Mouse (Mus musculus) right cerebral cortex, postnatal 36 days (tissue): ENCODE results near the gene Vmn2r86.
"Not testable (repeated sequence)": the region's sequence is repeated elsewhere in the genome, so short reads cannot be mapped to it uniquely, and the experiment has no call there.

ENCODE experiments used
- DNase-seq, 2 experiments: peaks; one replicate each; pipeline ENCODE4 v3.0.0; 2022; ENCODE audit warnings: low spot score in 2 of 2, mixed read lengths in 1 of 2

Gene Vmn2r86

DNA sequence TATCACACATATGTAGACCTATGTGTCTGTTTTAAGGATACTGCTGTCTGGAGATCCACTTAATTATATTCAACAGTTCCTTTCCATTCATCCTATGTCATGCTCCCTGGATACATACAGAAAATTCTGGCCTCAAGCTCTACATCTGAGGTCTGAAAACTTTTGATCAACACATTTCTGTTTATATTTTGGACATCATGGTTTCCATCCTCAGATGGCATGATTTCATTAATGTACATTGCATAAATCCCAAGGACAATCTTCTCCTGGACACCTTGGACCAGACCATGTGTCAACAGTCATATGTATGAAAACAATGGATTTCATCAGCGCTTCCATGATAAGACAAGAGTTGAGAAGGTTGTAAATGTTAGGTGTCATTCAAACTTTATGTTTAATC, at the start of gene Vmn2r86:
Gene Vmn2r86 (minus strand): TSS at position 101 of the 400 bp plus-strand sequence.
- DNase-seq = not testable (repeated sequence)

- DNase-seq = no peak
Measured at GRCm38 (mm10) chr10:130497296-130497695, 41.4 kb upstream of the Vmn2r86 start, which contains the start of gene Vmn2r87. TSS of gene Vmn2r87 (minus strand) at chr10:130497396.

- DNase-seq = peak; percentile 2
Measured at GRCm38 (mm10) chr10:130470311-130470760, 14.5 kb upstream of the Vmn2r86 start.

GRCm38 (mm10) chr10:130444776-130445175, 11.1 kb downstream of the Vmn2r86 start:
- no peak for DNase-seq

DNA sequence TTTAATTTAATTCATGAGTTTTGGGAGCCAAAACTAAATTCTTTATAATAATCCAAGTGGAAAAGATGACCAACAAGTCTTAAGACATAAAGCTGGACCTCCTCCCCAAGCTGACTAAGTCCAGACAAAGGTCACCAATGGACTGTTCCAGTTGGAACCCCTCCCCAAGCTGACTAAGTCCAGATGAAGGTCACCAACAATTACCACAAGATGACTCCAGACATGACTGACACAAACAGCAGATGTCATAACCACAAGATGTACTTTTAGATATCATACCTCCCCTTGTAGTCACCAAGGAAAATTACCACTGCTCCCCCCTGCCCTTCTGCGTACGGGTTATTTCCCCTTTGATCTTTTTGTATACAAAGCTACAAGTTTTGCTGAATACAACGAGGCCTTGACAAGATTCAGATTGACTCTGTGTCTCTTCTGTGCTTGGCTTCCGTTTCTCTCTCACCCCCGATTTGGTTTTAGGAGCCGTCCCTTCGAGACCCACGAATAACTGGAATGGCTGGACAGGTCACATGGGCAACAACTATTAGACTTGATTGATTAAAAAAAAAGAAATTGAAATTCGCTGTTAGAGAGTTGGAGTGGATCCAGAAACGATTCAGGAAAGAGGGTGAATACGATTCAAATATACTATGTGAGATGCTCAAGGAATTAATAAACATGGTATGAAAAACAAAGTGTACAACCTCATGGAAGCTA, 21.5 kb downstream of the Vmn2r86 start:
- DNase-seq = not testable (repeated sequence)

DNA sequence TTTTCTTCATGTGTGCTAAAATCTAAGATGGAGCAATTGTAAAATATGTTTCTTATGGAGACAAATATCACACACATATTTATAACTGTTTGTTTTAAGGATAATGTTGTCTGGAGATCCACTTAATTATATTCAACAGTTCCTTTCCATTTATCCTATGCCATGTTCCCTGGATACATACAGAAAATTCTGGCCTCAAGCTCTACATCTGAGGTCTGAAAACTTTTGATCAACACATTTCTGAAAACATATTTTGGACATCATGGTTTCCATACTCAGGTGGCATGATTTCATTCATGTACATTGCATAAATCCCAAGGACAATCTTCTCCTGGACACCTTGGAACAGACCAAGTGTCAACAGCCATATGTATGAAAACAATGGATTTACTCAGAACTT, 26.2 kb downstream of the Vmn2r86 start, which contains the start of gene Vmn2r85:
Gene Vmn2r85 (minus strand): TSS at position 101 of the 400 bp plus-strand sequence.
- not testable (repeated sequence) for DNase-seq

GRCm38 (mm10) chr10:130422368-130422767, 33.5 kb downstream of the Vmn2r86 start:
- DNase-seq = not testable (repeated sequence)

- no peak for DNase-seq
Measured at GRCm38 (mm10) chr10:130420401-130420800, 35.4 kb downstream of the Vmn2r86 start.

DNA sequence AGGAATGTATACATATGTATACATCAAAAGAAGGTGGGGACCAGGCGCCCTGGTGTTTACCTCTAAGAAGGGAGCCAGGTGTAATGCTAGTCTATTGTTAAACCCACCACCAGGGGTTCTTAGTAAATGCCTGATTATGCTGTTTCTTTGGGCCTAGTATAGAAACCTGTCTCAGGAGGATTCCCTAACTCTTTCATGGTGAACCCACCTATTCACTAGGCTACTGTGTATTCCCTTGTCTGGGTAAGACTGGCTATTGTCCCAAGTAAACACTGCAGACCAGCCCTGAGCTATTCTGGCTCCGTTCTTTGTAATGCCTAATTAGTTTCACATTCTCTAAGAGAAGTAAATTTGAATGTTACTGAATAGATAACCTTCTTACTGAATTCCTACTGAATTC, 35.9 kb downstream of the Vmn2r86 start:
- DNase-seq = not testable (repeated sequence)

DNA sequence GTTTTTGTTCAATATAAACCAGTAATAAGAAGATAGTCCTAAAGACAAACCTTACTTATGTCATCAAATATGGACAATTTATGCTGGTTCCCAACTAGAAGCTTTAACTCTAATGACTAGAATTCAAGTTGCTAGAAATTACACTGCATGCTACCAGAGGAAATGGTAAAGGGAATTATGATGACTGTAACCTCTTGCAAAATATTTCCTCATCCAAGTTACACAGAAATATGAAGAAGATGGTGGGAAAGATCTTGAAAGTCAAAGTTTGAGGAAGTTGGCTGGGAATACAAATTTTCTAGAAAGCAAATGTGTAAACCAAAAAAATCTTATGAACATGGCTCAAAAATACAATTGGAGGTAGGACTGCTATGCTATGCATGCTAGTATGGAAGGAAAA, 39.5 kb downstream of the Vmn2r86 start:
- DNase-seq = not testable (repeated sequence)

GRCm38 (mm10) chr10:130412167-130412698, 43.6 kb downstream of the Vmn2r86 start:
- DNase-seq = not testable (repeated sequence)

DNA sequence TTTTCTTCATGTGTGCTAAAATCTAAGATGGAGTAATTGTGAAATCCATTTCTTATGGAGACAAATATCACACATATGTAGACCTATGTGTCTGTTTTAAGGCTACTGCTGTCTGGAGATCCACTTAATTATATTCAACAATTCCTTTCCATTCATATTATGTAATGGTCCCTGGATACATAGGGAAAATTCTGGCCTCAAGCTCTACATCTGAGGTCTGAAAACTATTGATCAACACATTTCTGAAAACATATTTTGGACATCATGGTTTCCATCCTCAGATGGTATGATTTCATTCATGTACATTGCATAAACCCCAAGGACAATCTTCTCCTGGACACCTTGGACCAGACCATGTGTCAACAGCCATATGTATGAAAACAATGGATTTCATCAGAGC, 61.6 kb downstream of the Vmn2r86 start, which contains the start of gene Vmn2r84:
Gene Vmn2r84 (minus strand): TSS at position 101 of the 400 bp plus-strand sequence.
- DNase-seq = no peak
